Mouse (Mus musculus) embryonic facial prominence, embryonic 11.5 days (tissue): ENCODE data around the gene R3hdm4. TPM values are rescaled to one million over a fixed set of nuclear protein-coding genes. Genes with fewer than 3 reads are reported as not detected.
A peak's percentile ranks its signal among the peaks of the same experiment; 100 is the strongest.

Source experiments
- ATAC-seq: fragments of 200-750 bp; cut with Nextera tagmentation; replicated peaks from 2 replicates; pipeline ENCODE4 v1.8.0; 2017; ENCODE audit warnings: low read depth; ENCODE audit not compliant: insufficient number of reproducible peaks, low FRiP score, low TSS enrichment
- DNase-seq: peaks from one replicate; pipeline ENCODE4 v3.0.0-alpha.2; 2015; ENCODE audit warnings: low spot score
- H3K27ac ChIP-seq: fragments of 300-500 bp; sonication (generic); replicated peaks from 2 replicates; pipeline ENCODE4 v1.5.1; 2014; ENCODE audit warnings: mild to moderate bottlenecking, low read depth, low read length, control low read depth
- H3K27me3 ChIP-seq: fragments of 300-500 bp; sonication (generic); 2 replicates; pipeline ENCODE4 v1.6.1; 2014; ENCODE audit warnings: mild to moderate bottlenecking, low read length, moderate library complexity, mixed read lengths; ENCODE audit not compliant: control insufficient read depth, insufficient read depth
- H3K36me3 ChIP-seq: fragments of 300-500 bp; sonication (generic); replicated peaks from 2 replicates; pipeline ENCODE4 v1.6.1; 2014; ENCODE audit warnings: low read depth, mild to moderate bottlenecking, low read length, moderate library complexity, mixed read lengths; ENCODE audit not compliant: control insufficient read depth, insufficient read depth
- H3K4me1 ChIP-seq: fragments of 300-500 bp; sonication (generic); 2 replicates; pipeline ENCODE4 v1.6.1; 2014; ENCODE audit warnings: low read length, mixed read lengths; ENCODE audit not compliant: control insufficient read depth, insufficient read depth
- H3K4me2 ChIP-seq: fragments of 300-500 bp; sonication (generic); 2 replicates; pipeline ENCODE4 v1.6.1; 2014; ENCODE audit warnings: low read depth, mild to moderate bottlenecking, control low read depth, low read length, moderate library complexity
- H3K4me3 ChIP-seq: fragments of 300-500 bp; sonication (generic); 2 replicates; pipeline ENCODE4 v1.5.1; 2014; ENCODE audit warnings: low read depth, low read length, control low read depth
- H3K9ac ChIP-seq: fragments of 300-500 bp; sonication (generic); replicated peaks from 2 replicates; pipeline ENCODE4 v1.6.1; 2014; ENCODE audit warnings: mild to moderate bottlenecking, control low read depth, low read length
- H3K9me3 ChIP-seq: fragments of 300-500 bp; sonication (generic); replicated peaks from 2 replicates; pipeline ENCODE4 v1.6.1; 2016; ENCODE audit warnings: mild to moderate bottlenecking, low read length, inconsistent platforms, mixed read lengths; ENCODE audit not compliant: control insufficient read depth
- WGBS: fragments of 180-500 bp; shearing (Covaris S2); extraction: QIAGEN DNeasy Blood & Tissue Kit; methylation state at CpG from one replicate; pipeline ENCODE4 v1.1.7; 2014; 5-methylcytosine and 5-hydroxymethylcytosine counted together
- polyA plus RNA-seq: library from polyadenylated mRNA; unstranded; fragments of >200 nt; fragmentation: Nextera tagmentation; extraction: Ambion mirVana; gene quantifications from 2 replicates; pipeline ENCODE4 v1.2.1, GENCODE M21; 2014

R3hdm4 gene
- polyA plus RNA-seq, 1 experiment from 2014 or later, result 116 TPM

DNA sequence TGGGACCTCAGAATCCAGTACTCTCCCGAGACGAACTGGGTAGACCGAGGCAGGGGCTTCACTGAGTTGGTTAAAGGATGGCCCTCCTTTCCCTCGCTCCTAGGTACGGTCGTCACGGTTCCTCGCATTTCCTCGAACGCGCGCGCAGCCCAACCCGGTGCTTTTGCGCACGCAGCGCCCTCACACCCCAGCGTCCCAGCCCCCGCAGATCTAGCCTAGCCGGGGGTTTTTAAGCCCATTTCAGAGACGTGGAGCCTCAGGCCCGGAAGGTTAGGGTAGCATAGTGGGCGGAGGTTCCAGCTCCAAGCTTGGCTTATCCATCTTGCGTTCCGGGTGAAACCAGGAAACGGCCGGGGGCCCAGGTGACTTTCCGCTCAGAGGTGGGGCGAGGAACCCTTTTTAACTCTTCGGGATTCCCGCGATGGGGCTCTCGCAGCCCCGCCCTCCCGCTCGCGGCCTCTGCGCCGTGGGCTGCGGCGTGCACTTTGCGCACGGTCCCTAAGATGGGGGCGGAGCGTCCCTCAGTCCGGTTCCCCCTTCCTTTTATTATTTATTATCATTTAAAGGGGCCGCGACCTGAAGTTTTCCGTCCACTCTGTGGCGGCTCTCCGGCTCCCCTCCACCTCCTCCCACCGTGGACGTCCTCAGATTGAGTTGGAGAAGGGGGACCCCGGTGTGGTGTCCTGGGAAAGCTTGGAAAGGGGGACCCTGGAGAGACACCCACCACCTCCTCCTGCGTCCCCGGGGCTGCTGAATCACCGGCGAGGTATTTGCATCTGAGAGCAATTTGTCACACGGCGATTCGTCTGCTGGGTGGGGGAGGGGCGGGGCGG is 5.7 kb upstream of the R3hdm4 start, which contains the start of gene Arid3a:
Arid3a (plus strand) TSS at position 553 of the 833 bp plus-strand sequence.
- H3K27me3 ChIP-seq, result peaks cover 17% of the 10 kb centered on the region
- H3K27ac ChIP-seq, result peak within 1 kb of the TSS; percentile 84
- H3K36me3 ChIP-seq, result no peaks in the 10 kb centered on the region; the same call in 1 of the 2 replicates
- H3K4me2 ChIP-seq, result peak within 1 kb of the TSS; percentile 74
- peaks cover 7% of the 10 kb centered on the region; the same call in 1 of the 2 replicates for H3K4me1 ChIP-seq
- H3K9me3 ChIP-seq, result no peaks in the 10 kb centered on the region
- peak; percentile 54 for ATAC-seq
- DNase-seq, result peak; percentile 96
- under 1% methylated on average over 63 of the region's 63 CpGs for WGBS
- peak within 1 kb of the TSS; percentile 72 for H3K4me3 ChIP-seq
- peak within 1 kb of the TSS; percentile 84 for H3K9ac ChIP-seq

DNA sequence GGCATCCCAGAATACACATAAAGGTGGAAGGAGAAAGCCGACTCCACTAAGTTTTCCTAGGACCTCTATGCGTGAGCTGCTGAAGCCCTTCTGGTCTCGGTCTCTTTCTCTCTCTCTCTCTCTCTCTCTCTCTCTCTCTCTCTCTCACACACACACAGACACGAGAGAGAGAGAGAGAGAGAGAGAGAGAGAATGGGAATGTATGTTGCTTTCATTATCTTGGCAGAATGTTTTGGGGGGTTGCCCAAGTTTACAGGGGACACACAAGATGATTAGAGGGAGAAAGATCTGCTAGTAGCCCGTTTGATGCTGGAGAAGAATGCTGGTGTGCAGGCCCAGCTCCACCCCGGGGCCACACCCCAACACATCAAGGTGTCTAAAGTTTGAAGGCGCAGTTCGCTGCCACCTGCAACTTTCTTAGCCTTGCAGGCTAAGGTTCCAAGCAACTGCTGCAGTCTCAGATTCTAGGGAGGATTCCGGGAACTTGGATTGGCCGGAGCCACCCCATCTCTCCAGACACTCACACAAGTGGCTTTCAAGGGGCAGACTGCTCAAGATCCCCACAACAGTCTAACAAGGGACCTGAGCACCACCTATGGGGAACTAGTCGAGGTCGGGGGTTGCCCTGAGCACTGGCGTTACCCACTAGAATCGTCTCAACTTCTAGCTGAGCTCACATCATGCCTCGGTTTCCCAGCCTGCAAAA is 4.9 kb upstream of the R3hdm4 start:
- no peaks in the 10 kb centered on the region; the same call in 1 of the 2 replicates for H3K36me3 ChIP-seq
- WGBS, result 12% methylated on average over 15 of the region's 15 CpGs
- H3K4me1 ChIP-seq, result peaks cover 7% of the 10 kb centered on the region; the same call in 1 of the 2 replicates
- peaks cover 25% of the 10 kb centered on the region for H3K27me3 ChIP-seq
- H3K4me3 ChIP-seq, result peak overlapping the region; percentile 72
- no peak for DNase-seq
- no peaks in the 10 kb centered on the region for H3K9me3 ChIP-seq
- H3K27ac ChIP-seq, result 0 out of 2 replicates have a peak overlapping the region, but pooled peaks have one; percentile 84
- peak overlapping the region; percentile 84; the same call in 1 of the 2 replicates for H3K9ac ChIP-seq
- H3K4me2 ChIP-seq, result peak overlapping the region; percentile 74
- no peak for ATAC-seq

DNA sequence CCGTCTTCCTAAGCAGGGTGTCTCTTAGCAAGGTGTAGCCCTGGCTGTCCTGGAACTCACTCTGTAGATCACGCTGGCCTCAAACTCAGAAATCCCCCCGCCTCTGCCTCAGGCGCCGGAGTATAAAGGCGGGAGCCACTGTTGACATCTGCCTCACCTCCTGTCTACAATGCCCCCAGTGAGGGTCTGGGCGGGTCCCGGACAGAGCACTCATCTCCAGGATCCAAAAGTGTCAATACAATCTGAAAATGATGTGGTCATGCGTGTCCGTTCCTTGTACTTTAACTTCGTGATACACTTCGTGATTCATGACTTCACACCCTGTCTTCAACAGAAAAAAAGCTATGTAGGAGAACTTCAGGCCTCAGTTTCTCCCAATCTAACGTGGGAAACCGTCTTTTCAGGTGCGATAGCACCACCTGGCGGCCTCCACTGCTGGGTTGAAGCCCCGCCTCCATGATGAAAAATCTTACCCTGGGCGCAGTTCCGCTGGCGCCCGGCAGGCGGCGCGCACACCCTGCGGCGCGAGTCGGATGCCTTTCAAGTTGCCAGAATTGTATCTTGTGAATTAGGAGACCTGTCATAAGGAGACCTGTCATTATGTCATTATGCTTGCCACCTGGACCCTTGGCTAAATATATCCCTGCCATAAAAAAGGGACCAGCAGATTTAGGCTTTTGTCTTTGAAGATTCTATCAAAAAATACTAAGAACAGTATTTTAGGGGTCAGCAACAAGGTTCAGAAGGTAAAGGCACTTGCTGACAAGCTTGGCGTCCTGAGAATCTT is 4.2 kb upstream of the R3hdm4 start:
- Histone ChIP-seq H3K4me1 (peaks cover 7% of the 10 kb centered on the region; the same call in 1 of the 2 replicates), H3K4me3 (no peak overlapping the region), H3K9me3 (no peaks in the 10 kb centered on the region), H3K27ac (no peak overlapping the region), H3K9ac (no peak overlapping the region), H3K36me3 (no peaks in the 10 kb centered on the region), H3K27me3 (peaks cover 32% of the 10 kb centered on the region), H3K4me2 (peak overlapping the region; percentile 20; the same call in 1 of the 2 replicates)
- peak; percentile 90 for DNase-seq
- ATAC-seq, result no peak
- 14% methylated on average over 29 of the region's 29 CpGs for WGBS

DNA sequence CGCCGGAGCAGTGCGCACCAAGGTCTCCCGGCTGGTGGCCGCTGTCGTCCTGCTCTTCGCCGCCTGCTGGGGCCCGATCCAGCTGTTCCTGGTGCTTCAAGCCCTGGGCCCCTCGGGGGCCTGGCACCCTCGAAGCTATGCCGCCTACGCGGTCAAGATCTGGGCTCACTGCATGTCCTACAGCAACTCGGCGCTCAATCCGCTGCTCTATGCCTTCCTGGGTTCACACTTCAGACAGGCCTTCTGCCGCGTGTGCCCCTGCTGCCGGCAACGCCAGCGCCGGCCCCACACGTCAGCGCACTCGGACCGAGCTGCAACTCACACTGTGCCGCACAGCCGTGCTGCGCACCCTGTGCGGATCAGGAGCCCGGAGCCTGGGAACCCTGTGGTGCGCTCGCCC is 564 bp upstream of the R3hdm4 start:
- Histone ChIP-seq H3K27me3 (peaks cover 61% of the 10 kb centered on the region), H3K4me2 (peak overlapping the region; percentile 42), H3K36me3 (no peaks in the 10 kb centered on the region), H3K4me1 (peaks cover 7% of the 10 kb centered on the region; the same call in 1 of the 2 replicates), H3K27ac (no peak overlapping the region), H3K4me3 (peak overlapping the region; percentile 19; the same call in 1 of the 2 replicates), H3K9me3 (no peaks in the 10 kb centered on the region), H3K9ac (peak overlapping the region; percentile 10)
- DNase-seq, result no peak
- ATAC-seq, result no peak
- WGBS, result under 1% methylated on average over 34 of the region's 34 CpGs

DNA sequence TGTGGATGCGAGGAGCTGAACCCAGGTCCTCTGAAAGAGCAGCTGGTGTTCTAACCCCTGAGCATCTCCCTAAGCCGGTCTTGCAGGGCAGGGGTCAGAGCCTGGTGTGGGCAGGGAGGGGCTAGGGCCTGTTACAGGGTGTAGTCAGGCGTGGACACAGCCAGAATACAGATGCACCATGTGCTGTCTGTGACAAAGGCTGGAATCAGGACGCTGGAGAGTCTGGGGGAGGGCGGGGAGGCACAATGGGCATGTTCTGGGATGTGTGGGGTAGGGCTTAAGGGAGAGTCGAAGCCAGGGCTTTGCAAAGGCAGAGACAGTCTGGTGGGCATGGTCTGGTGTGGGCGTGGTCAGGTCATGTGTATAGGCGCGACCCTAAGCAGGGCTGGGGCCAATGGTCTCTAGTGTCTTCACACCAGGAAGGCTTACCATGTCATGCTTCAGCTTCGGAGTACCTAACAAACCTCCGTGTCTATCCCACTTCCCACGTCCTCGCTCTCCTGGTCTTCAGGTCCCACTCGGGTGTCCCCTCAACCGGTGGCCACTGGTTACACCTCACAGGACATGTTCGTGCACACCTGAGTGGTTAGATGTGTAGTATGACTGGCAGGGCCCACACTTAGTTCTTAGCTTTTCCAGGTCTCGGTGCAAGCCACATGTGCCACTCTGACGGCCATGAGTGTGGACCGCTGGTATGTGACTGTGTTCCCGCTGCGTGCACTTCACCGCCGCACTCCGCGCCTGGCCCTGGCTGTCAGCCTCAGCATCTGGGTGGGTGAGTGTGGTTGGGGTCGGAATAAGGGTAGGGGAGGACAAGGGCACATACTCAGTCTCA is 735 bp downstream of the R3hdm4 start:
- Histone ChIP-seq H3K27ac (no peak overlapping the region), H3K27me3 (peaks cover 61% of the 10 kb centered on the region), H3K4me3 (no peak overlapping the region), H3K4me2 (peak overlapping the region; percentile 29), H3K9me3 (no peaks in the 10 kb centered on the region), H3K4me1 (peaks cover 8% of the 10 kb centered on the region; the same call in 1 of the 2 replicates), H3K9ac (no peak overlapping the region), H3K36me3 (no peaks in the 10 kb centered on the region)
- DNase-seq, result no peak
- 18% methylated on average over 26 of the region's 26 CpGs for WGBS
- ATAC-seq, result no peak

DNA sequence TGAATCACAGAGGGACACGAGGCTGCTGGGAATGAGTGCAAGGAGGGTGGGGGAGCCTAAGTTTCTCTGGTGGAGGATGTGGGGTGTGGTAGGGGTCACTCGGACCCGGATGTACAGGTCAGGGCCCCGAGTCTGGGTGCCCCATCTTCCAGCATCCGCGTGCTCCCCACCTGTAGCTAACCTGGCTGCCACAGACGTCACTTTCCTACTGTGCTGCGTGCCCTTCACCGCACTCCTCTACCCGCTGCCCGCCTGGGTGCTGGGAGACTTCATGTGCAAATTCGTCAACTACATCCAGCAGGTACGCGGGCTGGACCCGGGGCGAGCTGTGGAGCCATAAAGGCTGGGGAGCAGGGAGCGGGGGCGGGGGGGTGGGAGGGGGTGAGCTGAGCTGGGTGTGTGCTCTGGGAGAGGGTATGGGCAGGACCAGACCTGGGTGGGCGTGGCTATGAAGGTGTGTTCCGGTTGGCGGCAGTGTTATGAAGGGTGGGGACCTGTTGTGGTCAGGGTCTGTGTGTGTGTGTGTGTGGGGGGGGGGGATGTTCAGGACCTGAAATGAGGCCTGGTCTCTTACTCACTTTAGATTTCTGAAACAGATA is 1.7 kb downstream of the R3hdm4 start:
- H3K9me3 ChIP-seq, result no peaks in the 10 kb centered on the region
- H3K27me3 ChIP-seq, result peaks cover 61% of the 10 kb centered on the region
- no peaks in the 10 kb centered on the region for H3K36me3 ChIP-seq
- no peak overlapping the region for H3K27ac ChIP-seq
- H3K4me1 ChIP-seq, result peaks cover 8% of the 10 kb centered on the region; the same call in 1 of the 2 replicates
- H3K9ac ChIP-seq, result no peak overlapping the region
- WGBS, result 6% methylated on average over 20 of the region's 21 CpGs
- DNase-seq (no peak), ATAC-seq (no peak)
- peak overlapping the region; percentile 23; the same call in 1 of the 2 replicates for H3K4me2 ChIP-seq
- peak overlapping the region; percentile 10; the same call in 1 of the 2 replicates for H3K4me3 ChIP-seq
